Mouse (Mus musculus): Measurements from ENCODE around the gene Cox7a1.

- no peak for TF ChIP-seq TCF12 (IDR thresholded peaks at IDR 0.05; ENCODE audit: insufficient read depth, poor library complexity, severe bottlenecking)
- TF ChIP-seq POLR2AphosphoS2 (IDR thresholded peaks at IDR 0.05; ENCODE audit: insufficient read length, low read depth), result peak; percentile 42
- no peak for TF ChIP-seq CEBPB (IDR thresholded peaks at IDR 0.05; ENCODE audit: insufficient read depth, poor library complexity, severe bottlenecking)
- TF ChIP-seq POLR2A (IDR thresholded peaks at IDR 0.05; ENCODE audit: insufficient read length, low read depth), result peak; percentile 19
- no peak for TF ChIP-seq MYOG (IDR thresholded peaks at IDR 0.05; ENCODE audit: control insufficient read depth in 1 of 3, insufficient read depth in 1 of 3, insufficient read length in 2 of 3, low read depth in 2 of 3)
- TF ChIP-seq E2F4 (IDR thresholded peaks at IDR 0.05; ENCODE audit: insufficient read depth), result no peak
Observed at GRCm38 (mm10) chr7:30196171-30196570, 12.2 kb downstream of the Cox7a1 start.

All from myocyte (in vitro differentiated cells).